Mouse (Mus musculus) adrenal gland (tissue): ENCODE measurements at regions not wholly inside any gene's neighbourhood (a gene's known extent, or its start where the extent isn't known, plus 50 kb on each side); places are given as distances from the start of the nearest gene placed in this dataset.

Experiments used
- intact Hi-C: fragments of 180-260 bp; cut with DNase I; formaldehyde crosslinking; loops from one replicate; pipeline ENCODE4 v1.15.1; 2025

- intact Hi-C loops: no loop called here
These were observed 156.3 kb downstream of the Grm4 start for GRCm38 (mm10) chr17:27364899-27365298.

- intact Hi-C loops: no loop called here
These were observed 156.9 kb downstream of the Grm4 start for GRCm38 (mm10) chr17:27364338-27364737.

GRCm38 (mm10) chr17:27363911-27364310 is 157.3 kb downstream of the Grm4 start:
- intact Hi-C loops: no loop called here

GRCm38 (mm10) chr17:27362221-27362620 is 158.0 kb upstream of the Lemd2 start:
- intact Hi-C loops: no loop called here

DNA sequence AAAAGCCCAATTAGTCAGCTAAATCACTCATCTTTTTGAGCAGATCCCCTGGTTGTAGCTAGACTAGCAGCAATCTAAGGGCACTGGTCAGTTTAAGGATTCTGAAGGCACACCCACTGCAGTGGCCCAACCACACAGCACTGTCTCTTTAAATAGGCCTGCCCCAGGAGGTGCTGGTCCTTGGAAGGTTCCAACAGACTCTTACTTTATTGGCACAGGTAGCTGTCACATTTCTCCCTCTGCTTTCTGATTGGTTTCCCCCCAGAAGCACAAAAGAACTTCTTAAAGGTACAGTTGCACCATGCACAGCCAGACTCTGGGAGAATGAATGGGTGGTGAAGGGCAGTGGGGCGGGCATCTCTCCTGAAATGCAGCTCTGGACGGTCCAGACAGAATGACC is 157.1 kb upstream of the Lemd2 start:
- intact Hi-C loops: no loop called here

DNA sequence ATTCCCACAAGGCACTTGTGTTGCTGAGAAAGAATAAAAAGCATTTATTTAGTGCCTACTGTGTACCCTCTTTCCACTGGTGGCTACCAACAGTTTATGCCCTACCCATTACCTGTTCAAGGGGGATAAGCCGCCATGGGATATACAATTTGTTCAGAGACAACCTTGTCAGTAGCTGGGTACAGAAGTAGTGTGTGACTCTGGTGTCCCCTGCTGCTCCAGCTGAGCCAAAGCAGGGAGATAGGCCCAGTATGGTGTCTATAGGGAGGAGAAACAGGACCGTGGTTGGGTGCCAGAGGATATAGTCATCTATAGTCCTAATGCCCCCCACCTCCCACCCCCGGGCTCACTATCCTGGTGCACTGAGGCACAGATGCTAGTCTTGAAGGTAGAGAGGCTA is 152.6 kb upstream of the Lemd2 start:
- intact Hi-C loops: no loop called here

DNA sequence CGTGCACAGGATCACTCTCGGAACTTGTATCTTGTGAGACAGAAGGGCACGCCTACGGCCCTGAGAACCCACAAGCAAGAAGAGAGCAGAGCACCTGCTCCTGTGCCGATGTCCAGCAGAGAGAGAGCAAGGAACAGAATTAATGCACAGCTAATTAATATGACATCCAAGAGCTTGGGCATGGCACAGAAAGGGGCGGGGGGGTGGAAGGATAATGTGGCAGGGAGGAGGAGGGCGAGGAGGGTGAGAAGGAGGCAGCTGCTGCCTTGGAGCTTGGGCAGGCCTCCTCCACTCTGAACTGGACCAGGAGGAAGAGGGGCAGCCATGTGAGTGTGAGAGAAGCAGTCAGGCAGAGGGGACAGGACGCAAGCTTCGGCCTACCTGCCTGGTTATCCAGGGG is 151.4 kb upstream of the Lemd2 start:
- intact Hi-C loops: no loop called here

GRCm38 (mm10) chr17:27355056-27355455 is 150.8 kb upstream of the Lemd2 start:
- intact Hi-C loops: no loop called here

GRCm38 (mm10) chr17:27349911-27350310 is 145.6 kb upstream of the Lemd2 start:
- intact Hi-C loops: no loop called here

- intact Hi-C loops: no loop called here
These were observed 145.2 kb upstream of the Lemd2 start for GRCm38 (mm10) chr17:27349432-27349831.

DNA sequence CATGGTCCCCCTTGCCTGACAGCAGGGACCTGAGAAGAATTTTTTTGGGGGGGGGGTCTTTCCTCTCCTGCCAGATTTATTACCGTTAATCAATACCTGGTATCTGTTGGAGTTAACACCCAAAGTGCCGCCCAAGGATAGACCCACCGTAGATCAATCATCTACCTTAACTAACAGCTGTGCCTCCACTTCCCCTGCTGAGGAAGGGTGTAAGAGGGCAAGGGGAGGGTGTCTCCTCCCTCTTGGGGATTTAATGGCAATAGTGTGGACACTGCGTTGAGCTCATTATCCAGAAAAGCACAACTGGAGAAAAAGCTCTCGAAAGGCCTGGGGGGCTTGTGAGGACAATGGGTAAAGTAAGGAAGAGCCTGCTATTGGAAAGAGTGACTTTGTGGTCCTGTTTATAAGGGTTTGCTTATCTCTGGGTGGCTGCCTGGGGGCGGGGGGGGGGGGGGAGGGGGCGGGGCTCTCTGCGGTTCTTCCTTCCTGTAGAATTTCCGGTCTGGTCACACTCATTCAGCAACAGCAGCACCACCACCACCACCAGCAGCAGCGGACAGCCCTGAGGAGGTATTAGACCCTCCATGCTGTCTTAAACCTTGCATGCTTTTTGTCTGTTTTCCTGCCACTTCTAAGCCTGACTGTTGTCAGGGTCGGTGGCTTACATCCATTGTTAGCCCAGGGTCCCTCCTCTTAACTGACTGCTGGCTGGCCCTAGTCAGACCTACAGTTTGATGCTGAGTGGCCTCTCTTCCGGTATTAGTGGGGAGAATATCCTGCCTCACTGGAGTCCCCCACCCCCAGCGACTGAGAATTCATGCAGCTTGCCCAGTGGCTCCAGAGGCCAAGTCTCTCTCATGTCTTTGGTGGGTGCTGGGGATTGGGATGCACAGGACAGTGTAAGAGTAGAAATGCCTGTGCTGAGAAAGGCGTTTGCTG is 138.0 kb upstream of the Lemd2 start:
- intact Hi-C loops: no loop called here

GRCm38 (mm10) chr17:27339823-27340222 is 135.6 kb upstream of the Lemd2 start:
- intact Hi-C loops: no loop called here

GRCm38 (mm10) chr17:27339261-27339660 is 135.0 kb upstream of the Lemd2 start:
- intact Hi-C loops: no loop called here

- intact Hi-C loops: no loop called here
These were observed 131.4 kb upstream of the Lemd2 start for GRCm38 (mm10) chr17:27335621-27336020.

GRCm38 (mm10) chr17:27333593-27333992 is 129.3 kb upstream of the Lemd2 start:
- intact Hi-C loops: loop anchor here (5.0 kb wide), 1 partner anchor 106 kb away; no protein-coding TSS in a partner anchor

DNA sequence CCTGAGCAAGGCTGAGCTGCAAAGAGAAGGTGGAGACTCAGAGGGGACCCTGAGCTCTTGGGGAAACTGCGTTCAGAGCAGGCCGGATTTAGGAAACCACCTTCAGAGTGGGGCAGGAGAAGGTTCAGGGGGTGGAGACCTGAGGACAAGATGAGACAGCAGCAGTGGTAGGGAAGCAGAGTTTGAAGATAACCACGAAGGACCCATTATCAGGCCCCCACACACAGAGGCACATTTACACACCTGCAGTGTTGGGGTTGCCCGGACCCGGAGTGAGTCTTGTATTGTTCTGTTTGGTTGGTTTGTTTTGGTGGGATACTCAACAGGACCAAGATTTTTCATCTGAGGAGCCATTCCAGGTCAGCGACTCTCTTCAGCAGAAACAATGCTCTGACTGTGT is 128.9 kb upstream of the Lemd2 start:
- intact Hi-C loops: loop anchor here (5.0 kb wide), 1 partner anchor 106 kb away; no protein-coding TSS in a partner anchor

DNA sequence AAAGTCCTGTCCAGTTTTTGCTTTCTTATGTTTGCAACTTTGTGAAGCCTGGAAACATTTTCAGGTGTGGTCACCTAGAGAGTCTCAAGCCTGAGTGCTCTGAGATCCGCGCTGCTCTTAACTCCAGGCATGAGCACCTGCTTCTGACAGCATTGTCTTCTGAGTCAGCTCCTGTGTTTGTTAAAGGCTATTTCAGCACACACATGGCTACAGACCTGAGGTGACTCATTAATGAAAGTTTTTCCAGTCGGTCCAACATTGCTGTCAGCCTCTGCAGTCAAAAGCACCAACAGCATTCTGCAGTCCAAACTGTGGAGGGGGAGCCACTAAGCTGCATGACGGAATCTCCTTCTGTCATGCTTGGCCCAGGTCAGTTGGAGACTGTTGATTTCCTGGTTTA is 127.8 kb upstream of the Lemd2 start:
- intact Hi-C loops: loop anchor here (5.0 kb wide), 1 partner anchor 105 kb away; no protein-coding TSS in a partner anchor

DNA sequence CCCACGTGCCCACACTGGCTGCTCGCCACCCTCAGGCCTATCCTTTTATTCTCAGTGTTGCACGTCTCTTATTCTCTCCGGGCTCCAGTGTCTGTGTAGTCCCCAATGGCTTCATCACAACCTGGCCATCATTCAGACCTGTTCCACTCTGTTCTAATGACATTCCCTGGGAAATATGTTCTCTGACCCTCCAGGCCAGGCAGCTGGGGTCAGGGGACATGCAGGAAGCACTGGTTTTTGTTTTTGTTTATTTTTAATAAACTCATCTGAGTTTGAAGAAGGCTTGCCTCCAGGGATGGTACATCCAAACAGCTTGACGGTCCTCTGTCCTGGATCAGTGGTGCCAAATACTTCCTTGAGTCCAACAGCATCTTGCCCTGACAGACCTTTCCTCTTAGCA is 127.4 kb upstream of the Lemd2 start:
- intact Hi-C loops: loop anchor here (5.0 kb wide), 1 partner anchor 104 kb away; no protein-coding TSS in a partner anchor

GRCm38 (mm10) chr17:27329791-27330190 is 125.5 kb upstream of the Lemd2 start:
- intact Hi-C loops: loop anchor here (5.0 kb wide), 1 partner anchor 102 kb away; no protein-coding TSS in a partner anchor

- intact Hi-C loops: no loop called here
These were observed 124.9 kb upstream of the Lemd2 start for GRCm38 (mm10) chr17:27329183-27329582.

DNA sequence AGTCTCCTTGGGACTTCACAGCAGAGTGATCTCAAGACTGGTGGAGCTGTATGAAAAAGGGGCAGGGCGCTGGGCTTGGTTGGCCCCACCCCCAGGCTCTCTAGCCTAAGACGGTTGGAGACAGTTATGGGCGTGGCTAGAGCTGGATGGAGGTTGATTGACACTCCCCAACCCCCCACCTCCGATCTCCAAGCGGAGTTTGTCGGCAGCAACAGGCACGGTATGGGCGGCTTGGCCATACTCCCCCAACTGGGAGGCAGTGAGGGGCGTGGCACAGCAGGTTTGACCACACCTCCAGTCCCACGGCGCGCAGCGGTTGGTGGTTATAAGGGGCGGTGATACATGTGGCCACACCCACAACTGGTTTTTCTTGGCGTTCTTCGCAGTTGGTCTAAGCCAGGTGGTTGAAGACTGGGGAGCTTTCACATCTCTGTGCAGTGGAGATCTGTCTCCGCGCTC is 120.8 kb upstream of the Lemd2 start:
- intact Hi-C loops: no loop called here

- intact Hi-C loops: no loop called here
These were observed 119.2 kb upstream of the Lemd2 start for GRCm38 (mm10) chr17:27323513-27323912.
